12 mouse cellular contexts compared by ENCODE assay signal in the genomic region with DNA sequence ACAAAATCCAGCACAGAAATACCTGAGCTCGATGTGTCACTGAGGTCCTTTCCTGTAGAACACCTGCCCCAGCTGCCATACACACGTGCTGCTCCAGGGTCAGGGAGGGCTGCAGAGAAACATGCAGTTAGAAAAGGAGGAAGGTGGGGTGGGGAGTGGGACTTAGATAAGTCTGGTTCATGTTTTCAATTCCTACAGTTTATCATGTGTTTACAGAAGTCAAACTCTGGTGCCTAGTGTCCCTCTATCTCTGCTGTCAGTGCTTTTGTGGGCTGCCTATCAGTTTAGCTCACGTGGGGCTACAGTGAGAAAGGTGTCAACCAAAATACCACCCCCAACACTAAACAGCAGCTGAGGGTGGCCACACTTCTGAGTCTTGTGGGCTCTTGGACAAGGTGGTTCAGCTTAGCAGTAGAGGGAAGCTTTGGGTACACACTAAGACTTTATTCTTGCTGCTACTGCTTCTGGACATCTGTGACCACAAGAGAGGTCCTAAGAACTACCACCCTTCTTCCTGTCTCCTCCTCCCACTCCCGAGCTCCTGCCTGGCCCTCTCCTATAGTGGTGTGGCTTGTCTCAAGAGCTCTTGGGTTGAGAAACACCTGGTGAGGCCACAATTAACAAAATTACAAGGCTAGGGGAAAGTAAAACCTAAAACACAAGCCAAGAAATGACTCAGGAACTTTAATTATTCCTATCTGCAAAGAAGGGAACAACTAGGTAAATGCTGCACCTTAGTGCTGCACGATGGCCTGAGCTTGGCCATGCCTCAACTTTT.
DNase-seq lines count a peak whose midpoint lies in the region; ATAC-seq and TF ChIP-seq lines count a peak whose summit lies in the region.
"Had no signal": no experiment of that assay in that cellular context is flagged by ENCODE, and none has a peak within 500 bp of the region (broad histone marks: within the 10 kb centered on the region; RNA-seq: fewer than 3 reads in every experiment).

No protein-coding gene starts in this region.

- peaks cover 29% of the 10 kb centered on the region for H3K36me3 ChIP-seq in heart, embryonic 12.5 days
- H3K36me3 ChIP-seq in heart, adult 2 months (ENCODE audit: control insufficient read depth, insufficient read depth, low read length), result no peaks in the 10 kb centered on the region; the same call in 1 of the 2 replicates
- peaks cover 9% of the 10 kb centered on the region; the same call in 1 of the 2 replicates for H3K36me3 ChIP-seq in stomach, embryonic 14.5 days (ENCODE audit: control insufficient read depth, insufficient read depth, low read length)
- H3K36me3 ChIP-seq in stomach, postnatal 0 days (ENCODE audit: control insufficient read depth, insufficient read depth, low read length), result peaks cover 6% of the 10 kb centered on the region
- peaks cover 17% of the 10 kb centered on the region for H3K36me3 ChIP-seq in liver, embryonic 16.5 days (ENCODE audit: control insufficient read depth, insufficient read depth)

- intact Hi-C loops in heart, adult 2 months (cut with DNase I), result no loop called here

- peak overlapping the region; percentile 7; the same call in 1 of the 2 replicates for H3K9ac ChIP-seq in heart, embryonic 12.5 days
- H3K9ac ChIP-seq in heart, adult 2 months (ENCODE audit: low read depth, low read length), result no peak overlapping the region
- H3K9ac ChIP-seq in stomach, embryonic 14.5 days (replicated peaks; ENCODE audit: low read depth, low read length), result no peak overlapping the region
- no peak overlapping the region for H3K9ac ChIP-seq in stomach, postnatal 0 days (ENCODE audit: low read length)
- peak overlapping the region; percentile 53 for H3K9ac ChIP-seq in liver, embryonic 16.5 days (ENCODE audit: low read depth, low read length)
- H3K9ac ChIP-seq: limb, embryonic 15.5 days had no signal

- H3K79me2 ChIP-seq in heart, adult 2 months (replicated peaks; ENCODE audit: control insufficient read depth, insufficient read depth, low read length), result no peaks in the 10 kb centered on the region

- WGBS in heart, embryonic 12.5 days, result 50% methylated on average over 5 of the region's 5 CpGs
- 55% methylated on average over 5 of the region's 5 CpGs for WGBS in heart, adult 2 months
- WGBS in stomach, embryonic 14.5 days, result 69% methylated on average over 5 of the region's 5 CpGs
- WGBS in stomach, postnatal 0 days, result 57% methylated on average over 5 of the region's 5 CpGs
- WGBS in liver, embryonic 16.5 days (ENCODE audit: insufficient replicate concordance), result 20% methylated on average over 5 of the region's 5 CpGs

- no peaks in the 10 kb centered on the region for H3K27me3 ChIP-seq in heart, embryonic 12.5 days (replicated peaks)
- no peaks in the 10 kb centered on the region for H3K27me3 ChIP-seq in heart, adult 2 months (ENCODE audit: control insufficient read depth, insufficient read depth, low read length)
- H3K27me3 ChIP-seq in stomach, embryonic 14.5 days (ENCODE audit: control insufficient read depth, insufficient read depth, low read length), result no peaks in the 10 kb centered on the region
- H3K27me3 ChIP-seq in stomach, postnatal 0 days (ENCODE audit: control insufficient read depth, insufficient read depth, low read length), result no peaks in the 10 kb centered on the region
- no peaks in the 10 kb centered on the region for H3K27me3 ChIP-seq in liver, embryonic 16.5 days (ENCODE audit: control insufficient read depth, insufficient read depth, low read depth, low read length)
- H3K27me3 ChIP-seq: limb, embryonic 15.5 days had no signal

- H3K9me3 ChIP-seq in heart, embryonic 12.5 days (replicated peaks), result 0 out of 2 replicates have a peak, but pooled peaks cover 2% of the 10 kb centered on the region
- H3K9me3 ChIP-seq in stomach, embryonic 14.5 days (ENCODE audit: control insufficient read depth, low read depth, low read length), result no peaks in the 10 kb centered on the region
- H3K9me3 ChIP-seq in stomach, postnatal 0 days (ENCODE audit: control insufficient read depth, low read length), result no peaks in the 10 kb centered on the region
- H3K9me3 ChIP-seq in liver, embryonic 16.5 days (replicated peaks; ENCODE audit: control insufficient read depth, low read length), result no peaks in the 10 kb centered on the region
- H3K9me3 ChIP-seq: limb, embryonic 15.5 days had no signal

- TF ChIP-seq POLR2A in heart, adult 2 months (IDR thresholded peaks at IDR 0.05; ENCODE audit: insufficient read depth, low read depth, low read length), result no peak

- no peak for TF ChIP-seq CTCF in heart, adult 2 months (IDR thresholded peaks at IDR 0.05)
- no peak for TF ChIP-seq CTCF in stomach, postnatal 0 days (IDR thresholded peaks at IDR 0.05; ENCODE audit: low read depth)

- peaks cover 35% of the 10 kb centered on the region for H3K4me1 ChIP-seq in heart, embryonic 12.5 days (replicated peaks)
- H3K4me1 ChIP-seq in heart, adult 2 months (ENCODE audit: control insufficient read depth, insufficient read depth, low read length), result peaks cover 2% of the 10 kb centered on the region; the same call in 1 of the 2 replicates
- H3K4me1 ChIP-seq in stomach, embryonic 14.5 days (ENCODE audit: control insufficient read depth, insufficient read depth, low read length), result no peaks in the 10 kb centered on the region
- no peaks in the 10 kb centered on the region for H3K4me1 ChIP-seq in stomach, postnatal 0 days (replicated peaks; ENCODE audit: control insufficient read depth, insufficient read depth)
- H3K4me1 ChIP-seq in liver, embryonic 16.5 days (ENCODE audit: control insufficient read depth, low read depth, low read length), result peaks cover 66% of the 10 kb centered on the region
- H3K4me1 ChIP-seq: limb, embryonic 15.5 days had no signal

- peak; percentile 83 for ATAC-seq in heart, embryonic 12.5 days (ENCODE audit: insufficient number of reproducible peaks, low FRiP score)
- ATAC-seq in stomach, embryonic 14.5 days (ENCODE audit: insufficient number of reproducible peaks, insufficient read depth, low FRiP score, low read depth), result peak; percentile 77; the same call in 1 of the 2 replicates
- no peak for ATAC-seq in stomach, postnatal 0 days (ENCODE audit: low FRiP score, low TSS enrichment)
- ATAC-seq in liver, embryonic 16.5 days (ENCODE audit: low read depth), result peak; percentile 85
- ATAC-seq: forebrain, embryonic 14.5 days had no signal

- H3K4me3 ChIP-seq in heart, embryonic 12.5 days, result no peak overlapping the region
- H3K4me3 ChIP-seq in heart, adult 2 months, result no peak overlapping the region
- H3K4me3 ChIP-seq in stomach, embryonic 14.5 days (ENCODE audit: low read depth, low read length), result no peak overlapping the region
- no peak overlapping the region for H3K4me3 ChIP-seq in stomach, postnatal 0 days (ENCODE audit: low read depth, low read length)
- peak overlapping the region; percentile 18 for H3K4me3 ChIP-seq in liver, embryonic 16.5 days (ENCODE audit: low read depth, low read length)
- H3K4me3 ChIP-seq: limb, embryonic 15.5 days had no signal

- TF ChIP-seq EP300 in heart, adult 2 months (IDR thresholded peaks at IDR 0.05; ENCODE audit: insufficient read depth, low read depth, low read length), result no peak
- TF ChIP-seq EP300 in stomach, postnatal 0 days (optimal IDR thresholded peaks at IDR 0.05), result no peak

- no peak overlapping the region for H3K4me2 ChIP-seq in heart, embryonic 12.5 days
- no peak overlapping the region for H3K4me2 ChIP-seq in stomach, embryonic 14.5 days (replicated peaks; ENCODE audit: low read depth, low read length)
- H3K4me2 ChIP-seq in stomach, postnatal 0 days (replicated peaks; ENCODE audit: low read depth), result no peak overlapping the region
- H3K4me2 ChIP-seq in liver, embryonic 16.5 days (ENCODE audit: low read depth, low read length), result peak overlapping the region; percentile 54
- H3K4me2 ChIP-seq: limb, embryonic 15.5 days had no signal

- no peak for DNase-seq in heart, adult 2 months
- no peak for DNase-seq in stomach, postnatal 0 days (ENCODE audit: low spot score)
- DNase-seq in left cerebral cortex, adult 11 months (ENCODE audit: low spot score), result no peak
- DNase-seq in cerebellum, postnatal 25 days, result no peak
- no peak for DNase-seq in kidney, postnatal 14 days
- DNase-seq: gastrocnemius, postnatal 36 days; kidney, adult 18-20 months had no signal

- peak overlapping the region; percentile 70 for H3K27ac ChIP-seq in heart, embryonic 12.5 days (ENCODE audit: poor library complexity, severe bottlenecking)
- H3K27ac ChIP-seq in heart, adult 2 months, result no peak overlapping the region
- no peak overlapping the region for H3K27ac ChIP-seq in stomach, embryonic 14.5 days (ENCODE audit: low read length)
- no peak overlapping the region for H3K27ac ChIP-seq in stomach, postnatal 0 days (replicated peaks)
- peak overlapping the region; percentile 95 for H3K27ac ChIP-seq in liver, embryonic 16.5 days (ENCODE audit: low read length)
- H3K27ac ChIP-seq: limb, embryonic 15.5 days had no signal

Comparison
In these comparisons a context has a peak if more than half of its experiments do, and no peak if none do; other contexts are left out.
1. H3K27ac ChIP-seq: peak in heart, embryonic 12.5 days (single experiment) and liver, embryonic 16.5 days (single experiment); none in heart, adult 2 months (single experiment), stomach, embryonic 14.5 days (single experiment) and stomach, postnatal 0 days (single experiment).
2. H3K9ac ChIP-seq: peak in heart, embryonic 12.5 days (single experiment) and liver, embryonic 16.5 days (single experiment); none in heart, adult 2 months (single experiment), stomach, embryonic 14.5 days (single experiment) and stomach, postnatal 0 days (single experiment).